Mouse (Mus musculus) cerebellum, adult 2 months (tissue): ENCODE results near the gene Tmem127. TPM values are rescaled to one million over a fixed set of nuclear protein-coding genes. Genes with fewer than 3 reads are reported as not detected.

Experiments used
- DNase-seq, 2 experiments: peaks; one replicate each; pipeline ENCODE4 v3.0.0; 2021
- H3K27ac ChIP-seq: fragments of 200-500 bp; 2 replicates; pipeline ENCODE4 v1.5.1; 2012; ENCODE audit warnings: low read length, control low read depth, inconsistent platforms; ENCODE audit not compliant: insufficient read depth
- H3K27me3 ChIP-seq: fragments of 200-500 bp; 2 replicates; pipeline ENCODE4 v1.6.1; 2012; ENCODE audit warnings: inconsistent platforms, mild to moderate bottlenecking, low read length, moderate library complexity; ENCODE audit not compliant: control insufficient read depth, insufficient read depth
- H3K4me1 ChIP-seq: fragments of 200-500 bp; 2 replicates; pipeline ENCODE4 v1.6.1; 2011; ENCODE audit warnings: low read length; ENCODE audit not compliant: control insufficient read depth, insufficient read depth
- H3K4me3 ChIP-seq: fragments of 200-500 bp; replicated peaks from 2 replicates; pipeline ENCODE3; 2011; ENCODE audit warnings: mild to moderate bottlenecking, low read depth, low read length, control low read depth; ENCODE audit not compliant: insufficient read depth
- CTCF ChIP-seq: fragments of 200-500 bp; IDR thresholded peaks from 2 replicates; pipeline ENCODE4 v1.5.1; 2011; ENCODE audit warnings: low read depth, mild to moderate bottlenecking, control low read depth, low read length, moderate library complexity, borderline replicate concordance; ENCODE audit not compliant: insufficient read depth
- POLR2A ChIP-seq: fragments of 200-500 bp; IDR thresholded peaks from 2 replicates; pipeline ENCODE4 v1.6.1; 2011; ENCODE audit warnings: low read length, control low read depth, borderline replicate concordance; ENCODE audit not compliant: insufficient read depth
- WGBS: fragments of 180-500 bp; shearing (Covaris S2); methylation state at CpG from one replicate; pipeline ENCODE4 v1.1.7; 2018; 5-methylcytosine and 5-hydroxymethylcytosine counted together
- polyA plus RNA-seq: library from polyadenylated mRNA; depleted of rRNA; stranded (reverse); fragments of >200 nt; gene quantifications from 2 replicates; pipeline ENCODE4 v1.2.3, GENCODE M21; 2012; rRNA removed

The Tmem127 gene
- polyA plus RNA-seq, 1 experiment = 80.3 TPM

DNA sequence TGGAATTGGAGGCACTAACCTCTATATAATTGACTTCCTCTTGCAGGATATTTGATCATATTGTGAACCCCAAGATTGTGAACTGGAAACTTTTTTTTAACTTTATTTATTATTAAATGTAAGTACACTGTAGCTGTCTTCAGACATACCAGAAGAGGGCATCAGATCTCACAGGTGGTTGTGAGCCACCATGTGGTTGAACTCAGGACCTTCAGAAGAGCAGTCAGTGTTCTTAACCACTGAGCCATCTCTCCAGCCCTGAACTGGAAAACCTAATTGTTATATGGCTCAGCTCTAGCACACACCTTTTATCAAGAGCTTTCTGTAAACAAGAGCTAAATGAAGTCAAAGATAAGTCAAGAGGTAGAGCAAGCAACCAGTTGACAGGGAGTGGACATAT is 58.4 kb downstream of the Tmem127 start:
- no peak for DNase-seq
- Histone ChIP-seq H3K27me3 (no peaks in the 10 kb centered on the region), H3K27ac (no peak overlapping the region), H3K4me1 (no peaks in the 10 kb centered on the region), H3K4me3 (no peak overlapping the region)
- no peak for TF ChIP-seq POLR2A
- no peak for TF ChIP-seq CTCF

DNA sequence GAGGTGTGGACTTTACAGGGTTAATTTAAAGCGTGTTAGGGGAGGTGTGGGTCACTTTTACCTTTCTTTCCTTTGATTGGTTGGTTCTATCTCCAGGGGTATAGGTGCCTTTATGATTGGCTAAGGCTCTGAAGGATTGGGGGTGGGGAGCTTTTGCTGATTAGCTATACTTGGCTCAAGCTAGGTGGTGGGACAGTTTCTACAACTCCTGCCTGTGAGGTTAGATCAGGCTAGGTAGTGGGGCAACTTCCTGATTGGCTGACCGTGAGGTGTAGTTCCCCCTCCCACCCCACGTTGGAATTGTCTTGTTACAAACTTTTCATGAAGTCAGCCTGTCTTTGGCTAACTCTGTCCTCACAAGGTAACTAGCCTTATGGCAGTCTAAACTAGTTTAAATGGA is 59.5 kb downstream of the Tmem127 start:
- 46% methylated on average over 3 of the region's 3 CpGs for WGBS
- TF ChIP-seq POLR2A (no peak), CTCF (no peak)
- H3K27me3 ChIP-seq = no peaks in the 10 kb centered on the region
- no peak overlapping the region for H3K27ac ChIP-seq
- no peak overlapping the region for H3K4me3 ChIP-seq
- H3K4me1 ChIP-seq = no peaks in the 10 kb centered on the region
- no peak for DNase-seq

DNA sequence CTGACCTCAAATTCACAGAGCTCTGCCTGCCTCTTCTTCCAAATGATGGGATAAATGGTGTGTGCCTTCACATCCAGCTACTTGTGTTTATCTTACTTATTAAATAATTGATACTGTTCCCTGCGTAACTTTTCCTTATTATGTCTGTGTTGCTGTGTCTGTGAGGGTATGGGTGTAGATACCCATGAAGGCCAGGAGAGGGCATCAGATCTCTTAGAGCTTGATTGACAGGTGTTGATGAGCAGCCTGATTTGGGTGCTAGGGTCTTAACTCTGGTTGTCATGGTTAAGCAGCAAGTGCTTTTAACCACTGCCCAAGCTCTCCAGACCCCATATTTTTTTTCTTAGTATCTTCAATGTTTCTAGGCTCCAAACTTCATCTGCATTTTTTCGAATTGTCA is 61.0 kb downstream of the Tmem127 start:
- H3K27me3 ChIP-seq = no peaks in the 10 kb centered on the region
- no peak for DNase-seq
- TF ChIP-seq POLR2A (no peak), CTCF (peak; percentile 20; the same call in 1 of the 2 replicates)
- H3K4me3 ChIP-seq = no peak overlapping the region
- WGBS = 87% methylated on average over 2 of the region's 2 CpGs
- H3K27ac ChIP-seq = no peak overlapping the region
- no peaks in the 10 kb centered on the region for H3K4me1 ChIP-seq

DNA sequence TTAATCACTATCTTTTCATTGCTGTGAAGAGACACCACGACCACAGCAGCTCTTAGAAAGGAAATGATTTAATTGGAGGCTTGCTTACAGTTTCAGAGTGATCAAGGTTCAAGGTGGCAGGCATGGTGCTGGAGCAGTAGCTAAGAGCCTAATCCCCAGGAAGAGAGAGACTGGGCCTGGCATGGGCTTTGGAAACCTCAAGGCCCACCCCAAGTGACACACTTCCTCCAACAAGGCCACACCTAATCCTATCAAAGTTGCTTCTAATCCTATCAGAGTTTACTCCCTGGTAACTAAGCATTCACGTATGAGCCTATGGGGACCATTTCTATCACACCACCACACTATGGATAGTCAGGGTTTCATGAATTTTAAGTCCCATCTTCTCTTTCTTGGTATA is 62.5 kb downstream of the Tmem127 start:
- Histone ChIP-seq H3K27ac (no peak overlapping the region), H3K4me1 (no peaks in the 10 kb centered on the region), H3K27me3 (no peaks in the 10 kb centered on the region), H3K4me3 (no peak overlapping the region)
- 62% methylated on average over 2 of the region's 2 CpGs for WGBS
- DNase-seq = no peak
- no peak for TF ChIP-seq POLR2A
- TF ChIP-seq CTCF = no peak

DNA sequence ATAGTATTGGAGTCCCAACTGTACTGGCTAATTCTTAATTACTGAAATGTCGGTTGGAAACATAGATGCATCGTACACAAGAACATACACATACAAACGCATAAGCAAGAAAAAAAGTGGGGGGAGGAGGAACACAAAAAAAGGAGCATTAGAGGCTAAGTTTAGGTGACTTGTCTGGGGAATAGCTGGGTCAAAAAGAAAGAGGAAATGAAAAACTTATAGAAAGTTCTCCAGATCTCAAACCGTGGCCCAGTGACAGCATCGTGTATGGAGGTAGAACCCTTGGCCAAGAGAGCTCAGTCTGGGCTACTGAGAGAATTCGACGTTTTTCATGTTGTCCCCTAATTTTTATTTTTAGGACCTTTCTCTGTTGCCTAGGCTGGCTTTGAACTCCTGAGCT is 63.0 kb downstream of the Tmem127 start:
- Histone ChIP-seq H3K27ac (no peak overlapping the region), H3K27me3 (no peaks in the 10 kb centered on the region), H3K4me3 (no peak overlapping the region), H3K4me1 (no peaks in the 10 kb centered on the region)
- no peak for TF ChIP-seq CTCF
- no peak for TF ChIP-seq POLR2A
- WGBS = 88% methylated on average over 7 of the region's 7 CpGs
- DNase-seq = no peak

Other genes starting within 250 kb of the Tmem127 start
- gene Ap4e1, start 239.2 kb upstream of the Tmem127 start, polyA plus RNA-seq = 11.1 and 11.4 TPM in 2 replicates
- gene Blvra, start 177.2 kb upstream of the Tmem127 start, polyA plus RNA-seq = 38.9 and 40.5 TPM in 2 replicates
- gene Ncaph, start 114.0 kb upstream of the Tmem127 start, polyA plus RNA-seq = 1.1 and 2.0 TPM in 2 replicates
- 1.2 and 2.0 TPM in 2 replicates for gene Itpripl1, start 104.5 kb upstream of the Tmem127 start, polyA plus RNA-seq
- 1.00 and 1.1 TPM in 2 replicates for gene 1810024B03Rik, start 39.6 kb upstream of the Tmem127 start, polyA plus RNA-seq
- gene Snrnp200, start 39.5 kb upstream of the Tmem127 start, polyA plus RNA-seq = 74.8 and 84.8 TPM in 2 replicates
- 105 and 110 TPM in 2 replicates for gene Ciao1, start 92 bp upstream of the Tmem127 start, polyA plus RNA-seq
- 88.7 and 92.2 TPM in 2 replicates for gene Stard7, start 22.3 kb downstream of the Tmem127 start, polyA plus RNA-seq
- 1.6 and 1.8 TPM in 2 replicates for gene Dusp2, start 88.3 kb downstream of the Tmem127 start, polyA plus RNA-seq
- not detected in 2 replicates for gene Astl, start 90.7 kb downstream of the Tmem127 start, polyA plus RNA-seq
- 0.64 and 1.2 TPM in 2 replicates for gene Adra2b, start 115.3 kb downstream of the Tmem127 start, polyA plus RNA-seq
- 0.36 and 0.38 TPM in 2 replicates for gene Gpat2, start 177.3 kb downstream of the Tmem127 start, polyA plus RNA-seq
- 42.9 and 45.7 TPM in 2 replicates for gene Fahd2a, start 196.7 kb downstream of the Tmem127 start, polyA plus RNA-seq